Mouse (Mus musculus): ENCODE results near the gene Cmtr1.

DNA sequence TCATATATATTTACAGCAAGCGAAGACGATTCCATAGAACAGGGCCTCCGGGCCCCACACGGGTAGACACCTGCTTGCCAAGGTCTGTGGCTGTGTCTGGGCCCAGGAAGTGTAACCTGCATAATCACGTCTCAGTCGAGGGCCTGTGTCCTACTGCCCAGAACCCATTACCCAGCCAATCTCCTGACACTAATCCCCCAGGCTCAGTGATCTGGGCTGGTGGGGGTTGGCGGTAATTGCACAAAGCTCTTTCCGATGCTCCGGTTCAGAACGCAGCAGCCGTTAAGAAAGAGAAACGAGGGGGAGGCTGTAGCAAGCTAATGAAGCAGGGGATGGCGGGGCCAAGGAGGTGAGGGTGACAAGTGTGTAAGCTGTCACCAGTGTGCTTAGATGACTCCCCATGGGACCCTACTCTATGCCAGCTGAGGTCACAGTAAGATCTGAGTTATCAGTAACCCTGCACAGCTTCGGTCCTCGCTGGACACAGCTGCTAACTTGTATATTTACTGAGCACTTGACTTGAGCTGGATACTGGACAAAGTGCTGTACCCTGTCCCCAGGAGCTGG is 76.1 kb downstream of the Cmtr1 start:
- TF ChIP-seq CTCF (IDR thresholded peaks at IDR 0.05; ENCODE audit: extremely low read depth, insufficient read depth, low read length) (no peak), POLR2A (IDR thresholded peaks at IDR 0.05; ENCODE audit: extremely low read depth, insufficient read depth, low read length) (no peak)
